Mouse (Mus musculus): Measurements from ENCODE around the gene Lrrc1. TPM values are rescaled to one million over a fixed set of nuclear protein-coding genes. Genes with fewer than 3 reads are reported as not detected.

Gene Lrrc1
- 13.1 TPM for polyA plus RNA-seq (2017; shearing (Covaris generic))

DNA sequence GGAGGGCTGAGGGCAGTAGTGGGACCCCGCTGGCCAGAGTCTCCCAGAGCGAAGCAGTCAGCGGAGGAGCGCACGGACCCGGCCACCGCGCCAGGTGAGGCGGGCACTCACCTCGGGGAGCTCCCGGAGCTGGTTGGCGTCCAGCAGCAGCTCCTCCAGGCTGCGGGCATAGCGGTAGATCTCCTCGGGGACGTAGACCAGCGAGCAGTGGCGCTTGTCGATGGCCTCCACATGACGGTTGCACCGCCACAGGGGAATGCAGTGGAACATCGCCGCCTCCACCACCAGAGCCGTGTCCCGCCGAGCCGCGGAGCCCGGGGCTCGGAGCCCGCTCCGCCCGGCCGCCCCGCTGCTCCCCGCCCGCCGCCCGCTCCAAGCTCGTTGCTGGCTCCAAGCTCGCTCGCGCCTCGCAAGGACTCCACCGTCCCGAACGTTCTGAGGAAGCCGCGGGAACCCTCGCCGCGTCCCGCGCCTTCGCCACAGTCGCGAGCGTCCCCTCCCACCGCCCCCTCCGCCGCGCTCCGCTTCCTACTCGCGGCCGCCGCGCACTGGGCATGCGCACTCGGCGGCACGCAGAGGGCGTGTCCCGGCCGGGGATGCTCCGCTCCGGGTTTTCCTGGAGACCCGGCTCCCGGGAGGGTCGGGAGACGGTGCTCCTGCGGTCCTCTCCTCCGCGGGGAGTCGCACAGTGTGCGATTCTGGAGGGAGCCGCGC, at the start of gene Lrrc1:
Gene Lrrc1, minus strand, starts transcription at position 517 of the 714 bp plus-strand sequence.

Other genes with a start within 250 kb of the Lrrc1 start
- gene Mlip, start 191.9 kb downstream of the Lrrc1 start, polyA plus RNA-seq (2017; shearing (Covaris generic)) = 0.25 TPM
- gene Klhl31, start 91.6 kb upstream of the Lrrc1 start, polyA plus RNA-seq (2017; shearing (Covaris generic)) = not detected
- 56.2 TPM for gene Gclc, start 209.7 kb upstream of the Lrrc1 start, polyA plus RNA-seq (2017; shearing (Covaris generic))

Data from effector memory CD4-positive, alpha-beta T cell, adult 5 months (primary cell).